Mouse (Mus musculus) olfactory bulb, adult 2 months (tissue): ENCODE results near the gene Gm15056.

Source experiments
- CTCF ChIP-seq: fragments of 200-500 bp; IDR thresholded peaks from 2 replicates; pipeline ENCODE4 v1.5.1; 2012; ENCODE audit warnings: low read depth, mild to moderate bottlenecking, low read length, moderate library complexity; ENCODE audit not compliant: insufficient read depth
- POLR2A ChIP-seq: fragments of 200-500 bp; IDR thresholded peaks from 2 replicates; pipeline ENCODE4 v1.6.1; 2012; ENCODE audit warnings: mild to moderate bottlenecking, low read depth, low read length, moderate library complexity; ENCODE audit not compliant: insufficient read depth

DNA sequence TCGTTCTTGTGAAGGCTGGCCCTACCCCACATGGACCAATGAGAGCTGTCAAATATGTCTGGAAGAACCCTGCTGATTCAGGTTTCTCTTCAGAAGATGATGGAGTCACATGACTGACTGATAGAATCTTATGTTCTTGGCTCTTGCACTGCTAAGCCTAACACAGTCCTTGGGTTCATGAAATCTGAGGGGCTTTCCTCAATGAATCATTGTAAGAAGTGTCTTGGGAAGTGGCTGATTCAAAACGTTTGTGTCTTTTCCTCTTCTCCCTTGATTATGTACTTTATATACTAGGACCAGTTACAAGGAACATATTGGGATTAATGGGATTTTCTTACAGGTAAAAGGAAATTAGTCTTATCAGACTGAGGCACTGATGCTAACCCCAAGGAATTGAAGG lies at the start of gene Gm15056:
- TF ChIP-seq POLR2A (no peak), CTCF (no peak)
